9 mouse cellular contexts compared by ENCODE assay signal in genomic region chr7:128690070-128690469, GRCm38 (mm10). TPM values are rescaled to one million over a fixed set of nuclear protein-coding genes. Genes with fewer than 3 reads are reported as not detected.
DNase-seq lines count a peak whose midpoint lies in the region; ATAC-seq lines count a peak whose summit lies in the region.
"Had no signal": no experiment of that assay in that cellular context is flagged by ENCODE, and none has a peak within 500 bp of the region (broad histone marks: within the 10 kb centered on the region; RNA-seq: fewer than 3 reads in every experiment).

No protein-coding gene starts in this region.

- peak overlapping the region; percentile 46 for H3K4me3 ChIP-seq in midbrain, embryonic 12.5 days
- H3K4me3 ChIP-seq: myocyte had no signal

- H3K9me3 ChIP-seq in midbrain, embryonic 12.5 days = peaks cover 21% of the 10 kb centered on the region

- H3K27ac ChIP-seq in midbrain, embryonic 12.5 days (replicated peaks) = peak overlapping the region; percentile 83

- peaks cover 8% of the 10 kb centered on the region; the same call in 1 of the 2 replicates for H3K4me1 ChIP-seq in midbrain, embryonic 12.5 days

- WGBS in midbrain, embryonic 12.5 days = 13% methylated on average over 7 of the region's 7 CpGs

- peaks cover 65% of the 10 kb centered on the region for H3K36me3 ChIP-seq in midbrain, embryonic 12.5 days

- peak; percentile 50 for ATAC-seq in inflammation-experienced regulatory T-cells, adult 6 months
- ATAC-seq in midbrain, embryonic 12.5 days (ENCODE audit: low FRiP score, low read depth) = peak; percentile 64; the same call in 1 of the 2 replicates

- H3K4me2 ChIP-seq in midbrain, embryonic 12.5 days (replicated peaks) = peak overlapping the region; percentile 45

- H3K9ac ChIP-seq in midbrain, embryonic 12.5 days (replicated peaks) = peak overlapping the region; percentile 54

- no peaks in the 10 kb centered on the region for H3K27me3 ChIP-seq in midbrain, embryonic 12.5 days

- DNase-seq in WW6 (ENCODE audit: low read depth, low spot score) = peak; percentile 49
- DNase-seq in cerebellum, adult 9-10 months = peak; percentile 96
- peak; percentile 83 to 90 for DNase-seq in frontal cortex, postnatal 10 days (ENCODE audit: low spot score in 2 of 2)
- DNase-seq in left cerebral cortex, adult 9 months (ENCODE audit: low spot score in 2 of 2) = peak; percentile 85 to 96
- peak; percentile 98 for DNase-seq in right cerebral cortex, postnatal 4 days
- DNase-seq in urinary bladder, postnatal 4 days (ENCODE audit: low spot score in 2 of 2) = peak; percentile 64 to 93

RNA-seq across cellular contexts. Expression of gene Mcmbp, which starts 50.2 kb away (rescaled TPM):
- 10 to 100 TPM; 62.1 to 92.0 (median 65.6) TPM for polyA plus RNA-seq in inflammation-experienced regulatory T-cells, adult 6 months (2017; shearing (Covaris generic))
- 74.8 and 78.8 TPM in 2 replicates for polyA plus RNA-seq in midbrain, embryonic 12.5 days (2016; fragmentation: Nextera tagmentation; extraction: Ambion mirVana)

RNA-seq across cellular contexts. Expression of gene Sec23ip, which starts 54.7 kb away (rescaled TPM):
- 10 to 100 TPM; 27.1 to 41.8 (median 35.0) TPM for polyA plus RNA-seq in inflammation-experienced regulatory T-cells, adult 6 months (2017; shearing (Covaris generic))
- polyA plus RNA-seq in midbrain, embryonic 12.5 days (2016; fragmentation: Nextera tagmentation; extraction: Ambion mirVana) = 42.6 and 42.8 TPM in 2 replicates

Comparison
In these comparisons a context has a peak if more than half of its experiments do, and no peak if none do; other contexts are left out.
1. Peak in every context shown above with its lines: DNase-seq, ATAC-seq, H3K4me3 ChIP-seq and H3K27ac ChIP-seq.